Mouse (Mus musculus): ENCODE data around the gene Tcl1b3. TPM values are rescaled to one million over a fixed set of nuclear protein-coding genes. Genes with fewer than 3 reads are reported as not detected.
"Not testable (repeated sequence)": the region's sequence is repeated elsewhere in the genome, so short reads cannot be mapped to it uniquely, and the experiment has no call there.

Gene Tcl1b3
- polyA plus RNA-seq (2012; rRNA removed): not detected in 2 replicates
- not detected in 2 replicates for polyA plus RNA-seq (2014; fragmentation: Nextera tagmentation; extraction: Ambion mirVana)

DNA sequence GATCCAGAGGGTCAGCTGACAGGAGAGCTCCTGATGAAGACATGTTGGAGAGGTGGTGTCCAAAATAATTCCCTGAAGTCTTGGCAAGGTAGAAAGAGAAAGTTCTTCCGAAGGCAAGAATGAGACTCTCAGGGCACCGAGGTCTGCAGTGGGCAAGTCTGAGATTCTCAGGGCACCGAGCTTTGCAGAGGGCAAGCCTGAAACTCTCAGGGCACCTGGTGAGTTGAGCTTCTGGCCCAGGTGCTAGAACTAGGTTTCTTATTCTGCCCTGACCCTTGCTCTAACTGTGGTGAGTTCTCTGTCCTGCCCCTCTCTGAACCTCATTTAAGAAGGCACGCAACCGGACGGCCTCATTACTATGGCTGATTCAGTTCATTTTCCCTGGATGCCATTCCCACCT lies at the start of gene Tcl1b3:
Tcl1b3 (plus strand) TSS at position 301 of the 400 bp plus-strand sequence.
- H3K9me3 ChIP-seq (ENCODE audit: control insufficient read depth, low read length); H3K27me3 ChIP-seq (ENCODE audit: control insufficient read depth, insufficient read depth, low read length); H3K4me2 ChIP-seq (replicated peaks; ENCODE audit: low read depth, low read length, severe bottlenecking); H3K9ac ChIP-seq (ENCODE audit: low read depth, low read length, severe bottlenecking); H3K4me1 ChIP-seq (ENCODE audit: control insufficient read depth, insufficient read depth, low read length); H3K4me3 ChIP-seq (replicated peaks; ENCODE audit: low read length); H3K36me3 ChIP-seq (ENCODE audit: control insufficient read depth, insufficient read depth, low read length); ATAC-seq (ENCODE audit: low FRiP score, low read depth); H3K27ac ChIP-seq (replicated peaks; ENCODE audit: low read depth, low read length); DNase-seq (ENCODE audit: low spot score): not testable (repeated sequence)
- WGBS: 92% methylated on average over 6 of the region's 6 CpGs

DNA sequence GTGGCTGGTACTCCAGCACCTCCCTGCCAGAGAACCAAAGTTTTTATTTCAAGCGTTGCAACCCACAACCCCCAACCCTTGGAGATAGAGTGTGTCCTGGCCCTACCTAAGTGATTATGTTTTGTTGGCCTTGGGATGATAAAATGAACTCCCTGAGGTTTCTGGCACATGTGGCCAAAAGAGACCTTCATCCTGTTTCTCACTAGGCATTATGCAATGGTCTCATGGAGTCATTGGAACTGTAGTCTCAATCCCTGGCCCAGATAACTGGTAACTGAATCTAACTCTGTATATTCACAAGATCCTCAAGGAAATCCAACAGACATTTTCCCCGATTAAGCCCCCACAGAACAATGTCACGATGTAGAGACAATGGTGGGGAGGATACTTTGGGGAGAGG lies 47.7 kb upstream of the Tcl1b3 start:
- ATAC-seq (ENCODE audit: low FRiP score, low read depth) (no peak), DNase-seq (ENCODE audit: low spot score) (no peak)
- Histone ChIP-seq H3K9me3 (ENCODE audit: control insufficient read depth, low read length) (no peaks in the 10 kb centered on the region), H3K36me3 (ENCODE audit: control insufficient read depth, insufficient read depth, low read length) (no peaks in the 10 kb centered on the region), H3K4me2 (replicated peaks; ENCODE audit: low read depth, low read length, severe bottlenecking) (no peak overlapping the region), H3K9ac (ENCODE audit: low read depth, low read length, severe bottlenecking) (no peak overlapping the region), H3K4me3 (replicated peaks; ENCODE audit: low read length) (no peak overlapping the region), H3K27me3 (ENCODE audit: control insufficient read depth, insufficient read depth, low read length) (no peaks in the 10 kb centered on the region), H3K27ac (replicated peaks; ENCODE audit: low read depth, low read length) (no peak overlapping the region), H3K4me1 (ENCODE audit: control insufficient read depth, insufficient read depth, low read length) (no peaks in the 10 kb centered on the region)
- WGBS: 91% methylated on average over 3 of the region's 3 CpGs
- TF ChIP-seq POLR2A (IDR thresholded peaks at IDR 0.05; ENCODE audit: borderline replicate concordance, extremely low read depth, insufficient read depth, insufficient read length): no peak

DNA sequence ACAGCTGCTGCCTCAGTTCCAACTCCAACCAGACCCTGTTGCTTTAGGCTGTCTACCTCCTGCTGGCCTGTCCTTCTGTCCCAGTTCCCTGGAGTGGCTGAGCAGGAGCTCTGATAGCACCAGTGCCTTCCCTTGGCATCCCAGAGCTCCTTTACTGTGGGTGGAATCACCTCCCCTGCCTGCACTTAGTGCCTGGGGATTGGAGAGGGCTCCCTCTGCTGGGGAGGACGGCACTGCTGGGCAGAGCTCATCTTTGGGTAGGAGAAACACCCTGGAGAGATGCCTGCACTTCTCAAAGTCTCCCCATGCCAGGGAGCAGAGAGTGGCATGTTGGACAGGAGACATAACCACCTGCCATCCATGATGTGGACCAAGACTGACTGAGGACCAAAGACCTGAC lies 45.9 kb upstream of the Tcl1b3 start:
- not testable (repeated sequence) for DNase-seq (ENCODE audit: low spot score); H3K9ac ChIP-seq (ENCODE audit: low read depth, low read length, severe bottlenecking)
- WGBS: 20% methylated on average over 1 of the region's 1 CpGs

DNA sequence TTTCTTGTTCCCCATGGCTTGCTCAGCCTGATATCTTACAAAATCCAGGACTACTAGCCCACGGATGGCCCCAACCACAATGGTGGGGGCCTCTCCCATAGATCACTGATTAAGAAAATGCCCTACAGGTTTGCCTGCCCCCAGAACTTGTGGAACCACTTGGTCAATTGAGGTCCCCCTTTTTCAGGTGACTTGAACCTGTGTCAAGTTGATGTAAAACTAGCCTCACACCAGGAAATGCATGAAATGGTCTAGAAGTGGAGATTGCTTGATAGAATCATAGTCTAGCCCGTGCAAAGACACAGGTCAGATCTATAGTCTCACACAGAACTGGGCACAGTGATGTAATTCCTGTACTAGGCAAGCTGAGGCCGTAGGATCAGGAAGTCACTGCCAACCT lies 45.1 kb upstream of the Tcl1b3 start, which contains the start of gene Tcl1b2:
Tcl1b2 (plus strand) TSS at position 301 of the 400 bp plus-strand sequence.
- Histone ChIP-seq H3K9me3 (ENCODE audit: control insufficient read depth, low read length) (no peaks in the 10 kb centered on the region), H3K4me3 (replicated peaks; ENCODE audit: low read length) (no peak within 1 kb of the TSS), H3K36me3 (ENCODE audit: control insufficient read depth, insufficient read depth, low read length) (no peaks in the 10 kb centered on the region), H3K4me2 (replicated peaks; ENCODE audit: low read depth, low read length, severe bottlenecking) (no peak within 1 kb of the TSS), H3K27me3 (ENCODE audit: control insufficient read depth, insufficient read depth, low read length) (no peaks in the 10 kb centered on the region), H3K4me1 (ENCODE audit: control insufficient read depth, insufficient read depth, low read length) (no peaks in the 10 kb centered on the region), H3K9ac (ENCODE audit: low read depth, low read length, severe bottlenecking) (no peak within 1 kb of the TSS), H3K27ac (replicated peaks; ENCODE audit: low read depth, low read length) (no peak within 1 kb of the TSS)
- ATAC-seq (ENCODE audit: low FRiP score, low read depth): no peak
- TF ChIP-seq POLR2A (IDR thresholded peaks at IDR 0.05; ENCODE audit: borderline replicate concordance, extremely low read depth, insufficient read depth, insufficient read length): no peak
- no peak for DNase-seq (ENCODE audit: low spot score)
- WGBS: 73% methylated on average over 3 of the region's 3 CpGs

More for the DNA sequence above, 45.9 kb upstream of the Tcl1b3 start:
- H3K4me1 ChIP-seq (ENCODE audit: control insufficient read depth, insufficient read depth, low read length); H3K9me3 ChIP-seq (ENCODE audit: control insufficient read depth, low read length); H3K27ac ChIP-seq (replicated peaks; ENCODE audit: low read depth, low read length); H3K27me3 ChIP-seq (ENCODE audit: control insufficient read depth, insufficient read depth, low read length); H3K4me3 ChIP-seq (replicated peaks; ENCODE audit: low read length); ATAC-seq (ENCODE audit: low FRiP score, low read depth); H3K36me3 ChIP-seq (ENCODE audit: control insufficient read depth, insufficient read depth, low read length); H3K4me2 ChIP-seq (replicated peaks; ENCODE audit: low read depth, low read length, severe bottlenecking): not testable (repeated sequence)

DNA sequence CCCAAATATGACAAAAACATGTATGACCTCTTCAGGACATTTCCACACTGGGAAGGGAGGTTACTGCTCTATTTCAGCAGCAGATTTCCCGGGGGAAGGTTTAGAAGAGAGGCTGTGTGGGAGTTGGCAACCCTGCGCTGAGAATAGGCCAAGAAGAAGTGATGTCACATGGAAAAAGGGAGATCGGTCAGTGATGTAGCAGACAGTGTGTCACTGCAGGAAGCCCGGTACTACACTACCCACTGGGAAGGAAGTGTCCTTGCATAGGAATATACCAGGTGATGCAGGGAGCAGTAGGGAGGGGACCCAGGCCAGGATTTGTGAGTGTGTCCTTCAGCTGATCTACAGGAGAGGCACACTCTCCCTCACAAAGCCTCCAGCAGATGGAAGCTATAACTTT lies 35.6 kb upstream of the Tcl1b3 start:
- ATAC-seq (ENCODE audit: low FRiP score, low read depth): not testable (repeated sequence)

DNA sequence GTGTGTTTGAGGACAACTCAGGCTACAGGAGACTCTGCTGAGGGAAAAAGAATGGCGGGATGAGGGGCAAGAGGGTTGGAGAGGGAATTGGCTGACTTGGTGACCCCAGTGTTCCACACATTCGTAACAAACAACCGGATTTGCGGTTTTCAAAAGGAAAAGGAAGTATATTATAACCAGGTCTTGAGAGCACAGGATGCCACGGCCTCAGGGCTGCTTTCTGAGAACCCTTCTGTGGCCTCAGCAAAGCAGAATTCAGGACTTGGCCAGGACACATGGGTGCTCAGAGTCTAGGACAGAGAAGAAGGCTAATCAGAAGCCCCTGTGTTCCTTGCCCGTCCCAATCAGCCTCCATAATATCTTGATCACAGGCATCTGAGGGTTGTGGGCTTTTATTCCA lies 32.0 kb upstream of the Tcl1b3 start:
- DNase-seq (ENCODE audit: low spot score): no peak
- H3K9ac ChIP-seq (ENCODE audit: low read depth, low read length, severe bottlenecking): no peak overlapping the region
- WGBS: 81% methylated on average over 6 of the region's 6 CpGs
- H3K9me3 ChIP-seq (ENCODE audit: control insufficient read depth, low read length): no peaks in the 10 kb centered on the region
- H3K4me1 ChIP-seq (ENCODE audit: control insufficient read depth, insufficient read depth, low read length): no peaks in the 10 kb centered on the region
- no peak for TF ChIP-seq POLR2A (IDR thresholded peaks at IDR 0.05; ENCODE audit: borderline replicate concordance, extremely low read depth, insufficient read depth, insufficient read length)
- no peak for ATAC-seq (ENCODE audit: low FRiP score, low read depth)
- no peaks in the 10 kb centered on the region for H3K27me3 ChIP-seq (ENCODE audit: control insufficient read depth, insufficient read depth, low read length)
- H3K36me3 ChIP-seq (ENCODE audit: control insufficient read depth, insufficient read depth, low read length): no peaks in the 10 kb centered on the region
- H3K4me2 ChIP-seq (replicated peaks; ENCODE audit: low read depth, low read length, severe bottlenecking): no peak overlapping the region
- H3K4me3 ChIP-seq (replicated peaks; ENCODE audit: low read length): no peak overlapping the region
- H3K27ac ChIP-seq (replicated peaks; ENCODE audit: low read depth, low read length): no peak overlapping the region

More for the DNA sequence above, 35.6 kb upstream of the Tcl1b3 start:
- H3K4me3 ChIP-seq (replicated peaks; ENCODE audit: low read length); H3K9me3 ChIP-seq (ENCODE audit: control insufficient read depth, low read length); H3K4me2 ChIP-seq (replicated peaks; ENCODE audit: low read depth, low read length, severe bottlenecking); H3K4me1 ChIP-seq (ENCODE audit: control insufficient read depth, insufficient read depth, low read length); H3K9ac ChIP-seq (ENCODE audit: low read depth, low read length, severe bottlenecking); H3K27ac ChIP-seq (replicated peaks; ENCODE audit: low read depth, low read length); H3K27me3 ChIP-seq (ENCODE audit: control insufficient read depth, insufficient read depth, low read length); H3K36me3 ChIP-seq (ENCODE audit: control insufficient read depth, insufficient read depth, low read length); DNase-seq (ENCODE audit: low spot score): not testable (repeated sequence)
- WGBS: 69% methylated on average over 4 of the region's 4 CpGs
